ENCODE assay signal across 21 mouse cellular contexts in the genomic region with DNA sequence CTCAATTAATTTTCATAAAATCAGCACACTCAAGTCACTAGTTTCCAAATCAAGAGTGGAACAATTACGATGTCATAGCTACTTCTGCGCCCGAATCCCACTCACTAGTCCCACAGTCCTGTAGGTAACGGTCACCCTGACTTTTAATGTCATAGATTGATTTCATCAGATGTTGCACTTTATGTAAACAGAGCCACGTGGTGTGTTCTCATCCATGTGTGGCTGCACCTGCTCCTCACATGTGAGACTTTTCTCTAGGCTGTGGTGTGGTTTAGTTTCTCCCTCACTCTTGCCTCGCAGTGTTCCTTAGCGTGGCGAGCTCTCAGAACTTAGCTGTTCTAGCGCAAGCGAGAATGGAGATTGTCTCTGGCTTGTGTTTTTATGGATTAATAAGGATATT. TPM values are rescaled to one million over a fixed set of nuclear protein-coding genes. Genes with fewer than 3 reads are reported as not detected.
DNase-seq lines count a peak whose midpoint lies in the region; ATAC-seq and TF ChIP-seq lines count a peak whose summit lies in the region.
"Had no signal": no experiment of that assay in that cellular context is flagged by ENCODE, and none has a peak within 500 bp of the region (broad histone marks: within the 10 kb centered on the region; RNA-seq: fewer than 3 reads in every experiment).

No protein-coding gene starts in this region.

- no peak overlapping the region for H3K4me3 ChIP-seq in liver, adult 2 months (ENCODE audit: insufficient read depth, low read depth, low read length)
- no peak overlapping the region for H3K4me3 ChIP-seq in liver, embryonic 11.5 days (ENCODE audit: low read depth, low read length)
- H3K4me3 ChIP-seq in thymus, adult 2 months (ENCODE audit: control insufficient read depth, insufficient read depth, low read length): no peak overlapping the region
- H3K4me3 ChIP-seq: embryonic facial prominence, embryonic 13.5 days; embryonic facial prominence, embryonic 15.5 days; erythroblast, embryonic 14.5 days; forebrain, embryonic 10.5 days; forebrain, embryonic 12.5 days had no signal

- TF ChIP-seq POLR2A in liver, adult 2 months (IDR thresholded peaks at IDR 0.05; ENCODE audit: extremely low read depth, insufficient read depth, low read length): no peak
- TF ChIP-seq POLR2A in thymus, adult 2 months (IDR thresholded peaks at IDR 0.05; ENCODE audit: control insufficient read depth, extremely low read depth, insufficient read depth, low read length, poor library complexity): no peak

- DNase-seq in heart, adult 11 months: peak; percentile 44
- no peak for DNase-seq in heart, adult 18-20 months
- peak; percentile 69 for DNase-seq in liver, adult 2 months (ENCODE audit: extremely low read depth, low read depth, low spot score)
- no peak for DNase-seq in liver, embryonic 11.5 days (ENCODE audit: low spot score)
- DNase-seq in thymus, postnatal 0 days (ENCODE audit: low spot score): peak; percentile 32
- no peak for DNase-seq in thymus, adult 2 months
- peak; percentile 50 for DNase-seq in A20 (ENCODE audit: low read depth, low spot score)
- DNase-seq in urinary bladder, postnatal 4 days (ENCODE audit: low spot score in 2 of 2): no peak
- DNase-seq: adrenal gland, adult 8-10 months; adrenal gland, postnatal 25 days; embryo, embryonic 11 days had no signal

- H3K79me2 ChIP-seq in liver, adult 2 months (ENCODE audit: control insufficient read depth, insufficient read depth, low read length): no peaks in the 10 kb centered on the region

- H3K36me3 ChIP-seq in liver, adult 2 months (ENCODE audit: control insufficient read depth, insufficient read depth, low read length): no peaks in the 10 kb centered on the region
- H3K36me3 ChIP-seq in liver, embryonic 11.5 days (ENCODE audit: control insufficient read depth, insufficient read depth, low read length): no peaks in the 10 kb centered on the region
- no peaks in the 10 kb centered on the region for H3K36me3 ChIP-seq in thymus, adult 2 months (ENCODE audit: control insufficient read depth, insufficient read depth, low read length)
- H3K36me3 ChIP-seq: embryonic facial prominence, embryonic 13.5 days; embryonic facial prominence, embryonic 15.5 days; forebrain, embryonic 10.5 days; forebrain, embryonic 12.5 days; G1E had no signal

- 65% methylated on average over 10 of the region's 10 CpGs for WGBS in liver, adult 2 months
- WGBS in liver, embryonic 11.5 days: 87% methylated on average over 10 of the region's 10 CpGs
- 37% methylated on average over 10 of the region's 10 CpGs for WGBS in thymus, adult 2 months

- no peaks in the 10 kb centered on the region for H3K27me3 ChIP-seq in liver, adult 2 months (ENCODE audit: control insufficient read depth, insufficient read depth, low read length)
- H3K27me3 ChIP-seq in liver, embryonic 11.5 days (replicated peaks; ENCODE audit: control insufficient read depth, insufficient read depth, low read length): no peaks in the 10 kb centered on the region
- H3K27me3 ChIP-seq in thymus, adult 2 months (ENCODE audit: control insufficient read depth, insufficient read depth, low read length): no peaks in the 10 kb centered on the region
- H3K27me3 ChIP-seq: embryonic facial prominence, embryonic 13.5 days; embryonic facial prominence, embryonic 15.5 days; forebrain, embryonic 12.5 days; Patski had no signal

- no peak for TF ChIP-seq CTCF in liver, adult 2 months (IDR thresholded peaks at IDR 0.05; ENCODE audit: low read depth, low read length)
- no peak for TF ChIP-seq CTCF in thymus, adult 2 months (IDR thresholded peaks at IDR 0.05; ENCODE audit: borderline replicate concordance, control insufficient read depth, extremely low read depth, insufficient read depth, low read length, poor library complexity)

- no peak for ATAC-seq in liver, embryonic 11.5 days (replicated peaks; ENCODE audit: low FRiP score)
- ATAC-seq: activated CD4-positive, CD25-positive, alpha-beta regulatory T cell, adult 4 months; forebrain, embryonic 14.5 days; forebrain, embryonic 16.5 days; Patski had no signal

- no peaks in the 10 kb centered on the region for H3K9me3 ChIP-seq in liver, embryonic 11.5 days (ENCODE audit: control insufficient read depth, low read length)
- H3K9me3 ChIP-seq: embryonic facial prominence, embryonic 13.5 days; embryonic facial prominence, embryonic 15.5 days; forebrain, embryonic 10.5 days; forebrain, embryonic 12.5 days had no signal

- H3K4me2 ChIP-seq in liver, embryonic 11.5 days: no peak overlapping the region
- H3K4me2 ChIP-seq: embryonic facial prominence, embryonic 13.5 days; embryonic facial prominence, embryonic 15.5 days; forebrain, embryonic 12.5 days had no signal

- H3K4me1 ChIP-seq in liver, adult 2 months (ENCODE audit: control insufficient read depth, insufficient read depth, low read length): 0 out of 2 replicates have a peak, but pooled peaks cover 3% of the 10 kb centered on the region
- H3K4me1 ChIP-seq in liver, embryonic 11.5 days (replicated peaks; ENCODE audit: control insufficient read depth, insufficient read depth, low read length): no peaks in the 10 kb centered on the region
- H3K4me1 ChIP-seq in thymus, adult 2 months (replicated peaks; ENCODE audit: control insufficient read depth, insufficient read depth, low read length): peaks cover 4% of the 10 kb centered on the region; the same call in 1 of the 2 replicates
- H3K4me1 ChIP-seq: forebrain, embryonic 12.5 days had no signal

- no peak overlapping the region for H3K9ac ChIP-seq in liver, adult 2 months (ENCODE audit: low read depth, low read length)
- H3K9ac ChIP-seq in liver, embryonic 11.5 days (ENCODE audit: low read depth, low read length): no peak overlapping the region
- H3K9ac ChIP-seq: embryonic facial prominence, embryonic 13.5 days; embryonic facial prominence, embryonic 15.5 days; forebrain, embryonic 12.5 days had no signal

- H3K27ac ChIP-seq in liver, adult 2 months (replicated peaks; ENCODE audit: insufficient read depth, low read depth, low read length): no peak overlapping the region
- no peak overlapping the region for H3K27ac ChIP-seq in liver, embryonic 11.5 days (ENCODE audit: low read depth, low read length)
- no peak overlapping the region for H3K27ac ChIP-seq in thymus, adult 2 months (ENCODE audit: control insufficient read depth, insufficient read depth, low read length)
- H3K27ac ChIP-seq: embryonic facial prominence, embryonic 13.5 days; embryonic facial prominence, embryonic 15.5 days; forebrain, embryonic 10.5 days; forebrain, embryonic 12.5 days had no signal

RNA-seq across cellular contexts. Expression of gene Nfe2l2, which starts 46.4 kb away (rescaled TPM):
- 10 to 100 TPM; 58.8 to 61.7 TPM for total RNA-seq in heart, adult 18-20 months (2021)
- 29.5 and 34.1 TPM in 2 replicates for total RNA-seq in liver, adult 2 months (2014; rRNA removed)
- polyA plus RNA-seq in liver, adult 2 months (2012; rRNA removed): 35.9 and 40.1 TPM in 2 replicates
- polyA plus RNA-seq in liver, embryonic 11.5 days (2014; fragmentation: Nextera tagmentation; extraction: Ambion mirVana): 69.6 and 77.5 TPM in 2 replicates
- polyA plus RNA-seq in thymus, postnatal 0 days (2015; fragmentation: Nextera tagmentation; extraction: Ambion mirVana): 56.6 and 57.3 TPM in 2 replicates
- 38.4 and 42.2 TPM in 2 replicates for polyA plus RNA-seq in thymus, adult 2 months (2012; rRNA removed)

Comparison
In these comparisons a context has a peak if more than half of its experiments do, and no peak if none do; other contexts are left out.
1. DNase-seq: peak in heart, adult 11 months (single experiment), liver, adult 2 months (single experiment), thymus, postnatal 0 days (single experiment) and A20 (single experiment); none in heart, adult 18-20 months (0 of 2), liver, embryonic 11.5 days (single experiment), thymus, adult 2 months (single experiment) and urinary bladder, postnatal 4 days (0 of 2).